Mouse (Mus musculus) kidney, embryonic 14.5 days (tissue): ENCODE results near the gene Zfp94. TPM values are rescaled to one million over a fixed set of nuclear protein-coding genes. Genes with fewer than 3 reads are reported as not detected.

ENCODE experiments used
- ATAC-seq: fragments of 200-750 bp; cut with Nextera tagmentation; 2 replicates; pipeline ENCODE4 v1.8.0; 2017; ENCODE audit warnings: moderate number of reproducible peaks, mild to moderate bottlenecking, moderate TSS enrichment, moderate library complexity; ENCODE audit not compliant: low FRiP score, low TSS enrichment
- H3K27ac ChIP-seq: fragments of 300-500 bp; sonication (generic); 2 replicates; pipeline ENCODE4 v1.5.1; 2014; ENCODE audit warnings: low read depth, mild to moderate bottlenecking, low read length, moderate library complexity, mixed read lengths
- H3K27me3 ChIP-seq: fragments of 300-500 bp; sonication (generic); 2 replicates; pipeline ENCODE4 v1.6.1; 2014; ENCODE audit warnings: mild to moderate bottlenecking, low read length; ENCODE audit not compliant: control insufficient read depth, insufficient read depth
- H3K36me3 ChIP-seq: fragments of 300-500 bp; sonication (generic); 2 replicates; pipeline ENCODE4 v1.6.1; 2014; ENCODE audit warnings: low read length, mixed read lengths; ENCODE audit not compliant: control insufficient read depth, insufficient read depth
- H3K4me1 ChIP-seq: fragments of 300-500 bp; sonication (generic); 2 replicates; pipeline ENCODE4 v1.6.1; 2014; ENCODE audit warnings: low read length, mixed read lengths; ENCODE audit not compliant: control insufficient read depth, insufficient read depth
- H3K4me2 ChIP-seq: fragments of 300-500 bp; sonication (generic); replicated peaks from 2 replicates; pipeline ENCODE4 v1.6.1; 2014; ENCODE audit warnings: low read depth, mild to moderate bottlenecking, low read length
- H3K4me3 ChIP-seq: fragments of 300-500 bp; sonication (generic); 2 replicates; pipeline ENCODE4 v1.5.1; 2014; ENCODE audit warnings: mild to moderate bottlenecking, low read length
- H3K9ac ChIP-seq: fragments of 300-500 bp; sonication (generic); 2 replicates; pipeline ENCODE4 v1.6.1; 2014; ENCODE audit warnings: low read depth, mild to moderate bottlenecking, low read length, moderate library complexity
- H3K9me3 ChIP-seq: fragments of 300-500 bp; sonication (generic); 2 replicates; pipeline ENCODE4 v1.6.1; 2016; ENCODE audit warnings: low read length; ENCODE audit not compliant: control insufficient read depth
- WGBS: fragments of 180-500 bp; shearing (Covaris S2); extraction: QIAGEN DNeasy Blood & Tissue Kit; methylation state at CpG from one replicate; pipeline ENCODE4 v1.1.7; 2014; 5-methylcytosine and 5-hydroxymethylcytosine counted together
- polyA plus RNA-seq: library from polyadenylated mRNA; unstranded; fragments of >200 nt; fragmentation: Nextera tagmentation; extraction: Ambion mirVana; gene quantifications from 2 replicates; pipeline ENCODE4 v1.2.1, GENCODE M21; 2014

Zfp94 gene
- polyA plus RNA-seq, 1 experiment from 2014 or later: 10.3 TPM

DNA sequence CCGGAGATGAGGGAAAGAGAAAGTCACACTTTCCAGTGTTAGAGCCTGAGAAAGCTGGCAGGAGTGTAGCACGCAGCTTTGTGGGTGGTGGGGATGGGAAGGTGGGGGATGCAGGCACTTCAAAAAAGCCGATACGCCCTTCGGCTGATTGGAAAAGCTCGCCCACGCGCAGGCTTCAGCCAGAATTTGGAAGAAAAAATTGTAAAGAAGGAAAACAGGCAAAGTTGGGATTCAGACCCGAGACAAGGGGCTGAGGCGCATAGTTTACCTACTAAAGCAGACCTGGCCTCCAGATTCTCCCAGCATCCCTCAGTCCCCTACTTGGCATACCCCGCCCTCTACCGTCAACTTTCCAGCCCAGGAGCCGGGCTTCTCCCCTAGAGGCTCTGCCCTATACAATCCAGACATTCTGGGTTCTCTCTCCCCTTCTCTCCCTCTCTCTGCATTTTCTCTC lies 9.2 kb upstream of the Zfp94 start:
- H3K9me3 ChIP-seq: peaks cover 11% of the 10 kb centered on the region
- H3K4me1 ChIP-seq: no peaks in the 10 kb centered on the region
- no peaks in the 10 kb centered on the region for H3K27me3 ChIP-seq
- peak; percentile 78; the same call in 1 of the 2 replicates for ATAC-seq
- H3K9ac ChIP-seq: peak overlapping the region; percentile 46; the same call in 1 of the 2 replicates
- WGBS: 7% methylated on average over 13 of the region's 13 CpGs
- H3K4me3 ChIP-seq: peak overlapping the region; percentile 30
- H3K27ac ChIP-seq: no peak overlapping the region
- no peaks in the 10 kb centered on the region for H3K36me3 ChIP-seq
- peak overlapping the region; percentile 47 for H3K4me2 ChIP-seq

DNA sequence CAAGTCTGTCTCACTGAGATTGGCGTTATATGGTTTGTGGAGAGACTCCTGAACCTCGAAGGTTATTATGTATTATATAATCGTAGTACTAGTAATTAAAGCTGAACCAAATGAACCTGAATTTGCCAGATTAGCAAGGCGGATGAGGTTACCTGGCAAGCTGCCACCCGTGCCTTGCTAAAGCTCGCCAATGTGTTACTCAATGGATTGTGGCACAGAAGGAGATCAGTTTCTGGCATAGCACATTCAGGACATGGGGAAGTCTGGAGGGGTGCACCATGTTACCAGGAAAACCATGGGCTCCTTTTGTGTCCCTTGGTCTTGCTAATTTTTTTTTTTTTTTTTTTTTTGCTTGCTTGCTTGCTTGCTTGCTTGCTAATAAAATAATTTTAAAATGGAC lies 8.7 kb upstream of the Zfp94 start:
- Histone ChIP-seq H3K9ac (no peak overlapping the region), H3K4me1 (no peaks in the 10 kb centered on the region), H3K4me2 (no peak overlapping the region), H3K4me3 (no peak overlapping the region), H3K27ac (no peak overlapping the region), H3K9me3 (peaks cover 11% of the 10 kb centered on the region), H3K27me3 (no peaks in the 10 kb centered on the region), H3K36me3 (no peaks in the 10 kb centered on the region)
- WGBS: 93% methylated on average over 6 of the region's 6 CpGs
- ATAC-seq: no peak

DNA sequence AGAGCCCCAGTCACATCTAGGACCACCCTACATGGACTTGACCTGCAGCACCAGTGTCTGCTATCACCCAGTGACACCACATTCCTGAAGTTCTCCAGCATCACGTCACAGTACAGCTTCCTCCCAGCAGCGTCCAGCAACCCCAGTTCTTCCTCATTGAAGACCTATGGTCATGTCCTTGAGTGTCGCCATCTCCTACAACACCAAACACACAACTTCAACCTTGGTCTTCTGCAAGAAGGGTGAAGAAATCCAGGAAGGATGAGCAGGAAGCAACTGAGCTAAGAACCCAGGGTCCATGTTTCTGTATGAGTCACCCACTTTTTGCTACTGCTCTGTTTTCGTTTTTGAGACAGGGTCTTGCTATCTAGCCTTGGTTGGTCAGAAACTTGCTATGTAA lies 6.1 kb upstream of the Zfp94 start:
- Histone ChIP-seq H3K9ac (no peak overlapping the region), H3K27ac (no peak overlapping the region), H3K27me3 (no peaks in the 10 kb centered on the region), H3K4me3 (no peak overlapping the region), H3K4me2 (no peak overlapping the region), H3K4me1 (no peaks in the 10 kb centered on the region), H3K36me3 (no peaks in the 10 kb centered on the region), H3K9me3 (peaks cover 11% of the 10 kb centered on the region)
- WGBS: 81% methylated on average over 4 of the region's 4 CpGs
- no peak for ATAC-seq

DNA sequence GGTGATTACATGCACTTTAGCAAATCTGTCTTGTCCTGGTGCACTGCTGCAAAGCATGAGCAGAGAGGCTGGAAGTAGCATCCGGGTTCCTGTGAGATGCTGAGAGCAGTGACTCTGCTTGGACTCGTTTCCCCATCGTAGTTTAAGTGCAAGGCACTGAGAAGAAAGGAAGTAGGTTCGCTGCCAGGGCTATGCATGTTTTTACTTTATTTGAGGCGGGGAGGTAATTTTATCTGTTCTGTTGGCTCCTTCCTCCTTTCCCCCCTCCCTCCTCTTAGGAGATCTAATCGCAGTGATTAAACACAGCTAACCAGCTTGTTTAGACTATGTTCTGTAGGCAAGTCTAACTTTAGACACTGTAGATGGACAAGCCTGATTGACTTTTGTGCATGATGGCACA lies 2.5 kb upstream of the Zfp94 start:
- 54% methylated on average over 6 of the region's 6 CpGs for WGBS
- H3K4me2 ChIP-seq: no peak overlapping the region
- no peaks in the 10 kb centered on the region for H3K36me3 ChIP-seq
- H3K9me3 ChIP-seq: peaks cover 3% of the 10 kb centered on the region; the same call in 1 of the 2 replicates
- no peak overlapping the region for H3K27ac ChIP-seq
- H3K4me1 ChIP-seq: peaks cover 5% of the 10 kb centered on the region; the same call in 1 of the 2 replicates
- no peak overlapping the region for H3K9ac ChIP-seq
- no peak overlapping the region for H3K4me3 ChIP-seq
- no peak for ATAC-seq
- no peaks in the 10 kb centered on the region for H3K27me3 ChIP-seq

DNA sequence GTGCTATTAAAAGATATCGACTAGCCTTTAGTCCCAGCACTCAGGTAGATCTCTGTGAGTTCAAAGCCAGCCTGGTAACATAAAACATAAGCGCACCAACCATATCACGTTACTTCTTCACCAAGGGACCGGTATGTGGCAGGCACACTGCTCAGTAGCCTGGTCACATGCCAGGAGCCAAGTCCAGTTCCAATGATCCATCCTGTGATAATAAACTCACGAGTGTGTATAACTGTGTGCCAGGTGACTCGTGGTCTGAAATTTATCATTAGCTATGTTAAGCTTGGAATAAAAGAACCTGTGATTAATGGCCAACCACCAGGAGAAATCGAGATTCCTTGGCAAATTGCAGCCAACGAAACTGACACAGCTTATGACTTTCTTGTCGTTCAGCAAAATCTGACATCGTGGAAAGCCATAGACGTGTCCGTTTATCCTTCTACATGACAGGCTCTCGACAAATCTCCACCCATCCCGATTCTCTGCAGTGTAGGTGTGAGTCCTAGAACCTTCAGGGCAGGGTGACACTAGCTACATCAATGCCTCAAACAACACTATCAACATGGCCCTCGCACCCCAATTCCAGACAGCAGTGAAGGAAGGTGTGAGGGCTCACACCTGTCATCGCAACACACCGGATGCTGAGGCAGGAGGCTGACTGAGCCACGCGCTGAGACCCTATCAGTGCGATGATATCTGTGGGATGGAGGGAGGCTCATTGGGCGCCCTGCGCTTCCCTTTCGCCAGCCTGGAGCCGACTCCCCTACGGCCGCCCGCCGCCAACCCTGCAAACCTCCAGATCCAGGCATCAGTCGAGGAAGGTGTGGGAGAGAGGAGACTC lies 520 bp downstream of the Zfp94 start:
- WGBS: 29% methylated on average over 29 of the region's 29 CpGs
- H3K4me3 ChIP-seq: peak overlapping the region; percentile 62
- no peak; the same call in 1 of the 2 replicates for ATAC-seq
- H3K27ac ChIP-seq: peak overlapping the region; percentile 73
- peak overlapping the region; percentile 89 for H3K4me2 ChIP-seq
- H3K9ac ChIP-seq: peak overlapping the region; percentile 68
- H3K9me3 ChIP-seq: no peaks in the 10 kb centered on the region
- H3K36me3 ChIP-seq: peaks cover 10% of the 10 kb centered on the region
- H3K27me3 ChIP-seq: no peaks in the 10 kb centered on the region
- H3K4me1 ChIP-seq: peaks cover 5% of the 10 kb centered on the region; the same call in 1 of the 2 replicates

DNA sequence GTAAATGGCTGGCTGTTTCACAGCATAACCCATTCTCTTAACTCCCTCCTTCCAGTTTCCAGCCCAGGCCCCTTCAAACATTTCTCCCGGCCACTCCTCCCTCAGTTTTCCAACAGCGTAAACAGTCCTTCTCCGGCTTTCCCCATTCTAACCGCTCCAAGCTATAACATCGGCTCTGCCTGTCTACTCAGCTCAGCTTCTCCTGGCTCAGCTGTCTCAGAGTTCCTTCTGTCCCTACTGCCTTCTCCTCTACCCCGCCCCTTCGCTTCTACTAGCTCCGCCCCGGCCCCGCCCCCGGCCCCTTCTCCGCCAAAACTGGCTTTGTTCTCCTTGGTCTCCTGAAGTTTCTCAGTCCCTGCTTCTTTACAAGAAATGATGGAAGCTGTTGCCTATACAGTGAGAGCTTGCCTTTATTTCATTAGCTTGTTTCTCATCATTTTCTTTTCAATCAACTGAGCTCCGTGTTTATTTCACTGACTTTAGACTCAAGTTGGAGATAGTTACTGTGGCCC lies 15.6 kb downstream of the Zfp94 start, which contains the start of gene Zfp61:
Gene Zfp61, minus strand, starts transcription at position 462 of the 512 bp plus-strand sequence.
- Histone ChIP-seq H3K27me3 (no peaks in the 10 kb centered on the region), H3K9me3 (no peaks in the 10 kb centered on the region), H3K9ac (peak within 1 kb of the TSS; percentile 18; the same call in 1 of the 2 replicates), H3K4me2 (peak within 1 kb of the TSS; percentile 87), H3K4me1 (0 out of 2 replicates have a peak, but pooled peaks cover 3% of the 10 kb centered on the region), H3K4me3 (peak within 1 kb of the TSS; percentile 59), H3K27ac (peak within 1 kb of the TSS; percentile 96), H3K36me3 (peaks cover 36% of the 10 kb centered on the region)
- ATAC-seq: peak; percentile 80
- WGBS: 4% methylated on average over 13 of the region's 13 CpGs

DNA sequence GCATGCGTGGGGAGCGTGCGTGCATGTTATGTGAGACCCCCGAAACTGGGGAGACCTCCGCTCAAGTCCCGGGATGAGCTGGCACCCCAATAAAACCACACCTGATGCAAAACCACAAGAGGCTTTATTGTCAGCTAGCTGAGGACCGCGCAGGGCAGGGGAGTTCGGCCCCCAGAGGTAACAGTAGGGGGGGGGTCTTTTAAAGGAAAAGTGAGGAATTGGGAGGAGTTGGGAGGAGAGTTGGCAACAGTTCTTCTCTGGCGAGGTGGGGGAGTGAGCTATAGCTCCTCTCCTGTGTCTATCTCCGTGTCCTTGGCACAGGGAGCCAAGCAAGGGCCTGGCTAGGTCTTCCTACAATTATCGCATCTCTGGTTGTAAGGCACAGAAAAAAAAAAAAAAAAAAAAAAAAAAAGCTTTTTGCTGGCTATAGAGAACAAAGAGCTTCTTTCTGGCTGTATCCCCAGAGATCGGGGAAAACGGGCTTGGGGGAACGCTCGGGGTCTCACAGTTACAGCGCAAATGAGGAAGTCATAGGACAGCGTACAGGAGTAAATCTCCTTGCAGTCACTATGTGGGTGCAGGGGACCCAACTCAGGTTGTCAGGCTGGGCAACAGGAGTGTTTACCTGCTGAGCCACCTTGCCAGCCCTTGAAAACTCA lies 16.5 kb downstream of the Zfp94 start:
- Histone ChIP-seq H3K4me3 (peak overlapping the region; percentile 59), H3K4me1 (0 out of 2 replicates have a peak, but pooled peaks cover 3% of the 10 kb centered on the region), H3K36me3 (peaks cover 44% of the 10 kb centered on the region), H3K27me3 (no peaks in the 10 kb centered on the region), H3K4me2 (peak overlapping the region; percentile 87), H3K9ac (peak overlapping the region; percentile 74; the same call in 1 of the 2 replicates), H3K9me3 (no peaks in the 10 kb centered on the region), H3K27ac (peak overlapping the region; percentile 96; the same call in 1 of the 2 replicates)
- WGBS: 1% methylated on average over 18 of the region's 18 CpGs
- ATAC-seq: peak; percentile 42

DNA sequence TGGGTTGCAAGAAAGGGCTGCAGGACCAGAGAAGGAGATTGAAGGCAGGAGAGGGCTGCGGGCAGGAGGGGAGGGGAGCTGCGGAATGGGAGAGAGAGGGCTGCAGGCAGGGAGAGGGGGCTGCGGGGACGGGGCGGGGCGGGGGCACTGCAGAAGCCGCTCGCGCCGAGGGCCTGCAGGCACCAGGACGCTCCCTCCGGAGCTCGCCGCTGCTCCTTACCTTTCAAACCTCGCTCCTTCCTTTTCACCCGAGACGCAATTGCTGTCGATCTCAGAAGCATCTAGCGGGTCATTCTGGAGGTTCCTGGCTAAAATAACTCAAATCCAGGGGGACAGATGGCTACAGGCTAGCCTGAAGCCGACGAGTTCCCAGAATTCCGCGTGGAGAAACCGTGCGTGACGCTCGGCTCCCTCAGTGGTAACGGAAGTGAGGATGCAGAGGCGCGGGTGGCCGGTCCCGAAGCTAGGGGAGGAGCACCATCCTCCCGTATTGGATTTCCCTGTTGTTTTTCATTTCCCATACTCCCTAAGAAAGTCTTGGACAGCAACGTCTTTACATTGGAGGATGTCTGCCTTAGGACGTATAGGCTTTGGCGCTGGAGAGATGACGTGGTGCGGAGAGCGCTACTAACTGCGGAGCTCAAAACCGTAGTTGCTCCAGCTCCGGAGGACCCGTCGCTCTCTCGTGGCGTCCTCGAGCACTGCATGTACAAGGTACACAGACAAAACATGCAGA lies 17.3 kb downstream of the Zfp94 start:
- H3K27ac ChIP-seq: peak overlapping the region; percentile 96
- peak overlapping the region; percentile 74 for H3K9ac ChIP-seq
- ATAC-seq: peak; percentile 90
- H3K4me1 ChIP-seq: 0 out of 2 replicates have a peak, but pooled peaks cover 3% of the 10 kb centered on the region
- no peaks in the 10 kb centered on the region for H3K27me3 ChIP-seq
- WGBS: under 1% methylated on average over 45 of the region's 47 CpGs
- H3K4me3 ChIP-seq: peak overlapping the region; percentile 59
- H3K9me3 ChIP-seq: no peaks in the 10 kb centered on the region
- H3K4me2 ChIP-seq: peak overlapping the region; percentile 87
- peaks cover 53% of the 10 kb centered on the region for H3K36me3 ChIP-seq
